Mouse (Mus musculus) heart, embryonic 13.5 days (tissue): ENCODE measurements at regions not wholly inside any gene's neighbourhood (a gene's known extent, or its start where the extent isn't known, plus 50 kb on each side); places are given as distances from the start of the nearest gene placed in this dataset.

Experiments
- ATAC-seq: fragments of 200-750 bp; cut with Nextera tagmentation; 2 replicates; pipeline ENCODE4 v1.8.0; 2017; ENCODE audit warnings: moderate TSS enrichment; ENCODE audit not compliant: insufficient number of reproducible peaks, low FRiP score, low TSS enrichment; ENCODE audit errors: extremely low read depth
- H3K27ac ChIP-seq: fragments of 300-500 bp; sonication (generic); replicated peaks from 2 replicates; pipeline ENCODE4 v1.5.1; 2015; ENCODE audit warnings: moderate library complexity, mild to moderate bottlenecking, inconsistent platforms
- H3K27me3 ChIP-seq: fragments of 300-500 bp; sonication (generic); replicated peaks from 2 replicates; pipeline ENCODE4 v1.6.1; 2015; ENCODE audit warnings: mild to moderate bottlenecking, inconsistent platforms
- H3K36me3 ChIP-seq: fragments of 300-500 bp; sonication (generic); 2 replicates; pipeline ENCODE4 v1.6.1; 2015; ENCODE audit warnings: mild to moderate bottlenecking, inconsistent platforms
- H3K4me1 ChIP-seq: fragments of 300-500 bp; sonication (generic); 2 replicates; pipeline ENCODE4 v1.6.1; 2015; ENCODE audit warnings: inconsistent platforms
- H3K4me2 ChIP-seq: fragments of 300-500 bp; sonication (generic); 2 replicates; pipeline ENCODE4 v1.6.1; 2015; ENCODE audit warnings: inconsistent platforms, mild to moderate bottlenecking, moderate library complexity
- H3K4me3 ChIP-seq: fragments of 300-500 bp; sonication (generic); 2 replicates; pipeline ENCODE4 v1.5.1; 2015; ENCODE audit warnings: moderate library complexity, mild to moderate bottlenecking, inconsistent platforms
- H3K9ac ChIP-seq: fragments of 300-500 bp; sonication (generic); 2 replicates; pipeline ENCODE4 v1.6.1; 2015; ENCODE audit warnings: inconsistent platforms, mild to moderate bottlenecking, moderate library complexity
- H3K9me3 ChIP-seq: fragments of 300-500 bp; sonication (generic); 2 replicates; pipeline ENCODE4 v1.6.1; 2016; ENCODE audit warnings: inconsistent platforms
- WGBS: fragments of 180-500 bp; shearing (Covaris S2); methylation state at CpG from one replicate; pipeline ENCODE4 v1.1.7; 2015; ENCODE audit warnings: mixed read lengths; 5-methylcytosine and 5-hydroxymethylcytosine counted together

DNA sequence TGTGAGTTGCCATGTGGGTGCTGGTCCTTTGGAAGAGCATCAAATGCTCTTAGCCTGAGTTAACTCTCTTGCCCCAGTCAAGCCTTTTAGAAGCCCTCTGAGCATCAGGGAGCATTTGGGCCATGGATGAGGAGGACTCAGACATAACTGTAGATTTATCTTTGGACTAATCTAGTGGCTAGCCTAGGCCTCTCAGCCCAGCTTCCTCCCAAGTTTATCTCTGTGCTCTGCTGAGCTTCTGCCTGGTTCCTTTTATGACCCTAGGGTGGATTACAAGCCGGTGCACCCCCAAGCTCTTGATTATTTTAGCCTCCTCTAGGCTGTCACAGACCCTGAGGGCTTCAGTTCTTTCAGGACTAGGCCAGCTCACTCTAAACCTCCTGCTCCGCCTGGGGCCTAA, 102.6 kb upstream of the Vps8 start:
- Histone ChIP-seq H3K4me2 (no peak overlapping the region), H3K27ac (no peak overlapping the region), H3K9me3 (no peaks in the 10 kb centered on the region), H3K4me3 (no peak overlapping the region), H3K27me3 (no peaks in the 10 kb centered on the region), H3K36me3 (no peaks in the 10 kb centered on the region), H3K9ac (no peak overlapping the region), H3K4me1 (peaks cover 77% of the 10 kb centered on the region)
- no peak for ATAC-seq
- WGBS, result 82% methylated on average over 2 of the region's 2 CpGs

- Histone ChIP-seq H3K4me1 (peaks cover 66% of the 10 kb centered on the region), H3K4me3 (no peak overlapping the region), H3K9ac (no peak overlapping the region), H3K27ac (no peak overlapping the region), H3K9me3 (no peaks in the 10 kb centered on the region), H3K4me2 (no peak overlapping the region), H3K36me3 (no peaks in the 10 kb centered on the region), H3K27me3 (no peaks in the 10 kb centered on the region)
- 49% methylated on average over 18 of the region's 18 CpGs for WGBS
- no peak for ATAC-seq
These were observed 101.5 kb upstream of the Vps8 start for GRCm38 (mm10) chr16:21321188-21322070.

- no peak for ATAC-seq
- H3K4me3 ChIP-seq, result no peak overlapping the region
- H3K4me1 ChIP-seq, result peaks cover 61% of the 10 kb centered on the region
- no peaks in the 10 kb centered on the region for H3K27me3 ChIP-seq
- H3K4me2 ChIP-seq, result no peak overlapping the region
- H3K27ac ChIP-seq, result no peak overlapping the region
- no peaks in the 10 kb centered on the region for H3K36me3 ChIP-seq
- 62% methylated on average over 10 of the region's 10 CpGs for WGBS
- no peaks in the 10 kb centered on the region for H3K9me3 ChIP-seq
- H3K9ac ChIP-seq, result no peak overlapping the region
These were observed 100.5 kb upstream of the Vps8 start for GRCm38 (mm10) chr16:21322437-21322836.

DNA sequence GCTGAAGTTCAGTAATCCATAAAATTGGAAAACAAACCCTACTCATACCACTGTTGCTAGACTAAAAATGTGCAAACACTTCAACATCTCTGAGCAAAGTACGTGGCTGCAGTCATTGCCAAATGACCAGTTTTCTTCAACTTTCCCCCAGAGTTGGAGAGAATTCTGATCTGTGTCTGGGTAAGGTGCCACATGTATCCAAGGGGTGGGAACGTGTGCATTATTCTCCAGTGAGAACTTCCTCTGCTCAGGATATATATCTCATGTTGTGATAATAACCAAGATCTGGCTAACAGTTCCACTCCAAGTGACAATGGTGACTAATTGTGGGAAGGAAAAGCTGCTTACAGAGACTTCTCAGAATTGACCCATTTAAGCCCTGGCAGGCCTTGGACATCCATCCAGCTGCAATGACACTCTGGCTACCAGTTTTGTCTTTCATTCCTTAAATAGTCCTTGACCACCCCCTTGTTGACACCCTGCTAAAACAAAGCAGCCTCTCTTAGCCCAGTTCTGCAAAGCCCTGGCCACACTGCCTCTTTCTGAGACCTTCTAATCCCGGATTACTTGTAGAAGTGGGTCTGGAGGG, 99.4 kb upstream of the Vps8 start:
- Histone ChIP-seq H3K9ac (no peak overlapping the region), H3K9me3 (no peaks in the 10 kb centered on the region), H3K4me3 (no peak overlapping the region), H3K27me3 (no peaks in the 10 kb centered on the region), H3K4me2 (no peak overlapping the region), H3K36me3 (no peaks in the 10 kb centered on the region), H3K27ac (no peak overlapping the region), H3K4me1 (peaks cover 50% of the 10 kb centered on the region)
- ATAC-seq, result no peak
- 71% methylated on average over 3 of the region's 3 CpGs for WGBS

DNA sequence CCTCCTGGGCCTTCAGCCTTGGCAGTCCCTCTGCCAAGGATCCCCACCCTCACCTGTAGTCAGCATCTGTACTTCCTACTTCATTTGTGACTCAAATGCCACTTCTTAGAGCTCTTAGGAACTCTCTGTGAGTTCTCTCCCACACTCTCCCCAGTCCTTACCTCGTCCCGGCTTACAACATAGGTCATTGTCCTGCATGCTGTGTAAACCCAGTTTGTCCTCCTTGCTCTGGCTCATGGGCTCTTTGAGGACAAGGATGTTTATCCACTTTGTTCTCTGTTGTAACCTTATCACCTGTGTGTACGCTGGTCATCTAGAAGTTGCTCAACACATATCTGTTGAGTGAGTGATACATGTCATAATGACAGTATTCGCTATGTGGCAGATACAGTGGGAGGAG, 94.9 kb upstream of the Vps8 start:
- Histone ChIP-seq H3K4me2 (no peak overlapping the region), H3K4me1 (peaks cover 31% of the 10 kb centered on the region), H3K4me3 (no peak overlapping the region), H3K27me3 (no peaks in the 10 kb centered on the region), H3K36me3 (0 out of 2 replicates have a peak, but pooled peaks cover 2% of the 10 kb centered on the region), H3K9ac (no peak overlapping the region), H3K27ac (no peak overlapping the region), H3K9me3 (no peaks in the 10 kb centered on the region)
- WGBS, result 77% methylated on average over 4 of the region's 4 CpGs
- ATAC-seq, result no peak

GRCm38 (mm10) chr16:21329199-21329598, 93.7 kb upstream of the Vps8 start:
- H3K4me3 ChIP-seq, result no peak overlapping the region
- no peak overlapping the region for H3K27ac ChIP-seq
- WGBS, result 92% methylated on average over 6 of the region's 6 CpGs
- H3K4me2 ChIP-seq, result no peak overlapping the region
- no peaks in the 10 kb centered on the region for H3K9me3 ChIP-seq
- ATAC-seq, result no peak
- no peaks in the 10 kb centered on the region for H3K27me3 ChIP-seq
- H3K36me3 ChIP-seq, result 0 out of 2 replicates have a peak, but pooled peaks cover 2% of the 10 kb centered on the region
- H3K9ac ChIP-seq, result no peak overlapping the region
- H3K4me1 ChIP-seq, result peaks cover 26% of the 10 kb centered on the region

GRCm38 (mm10) chr16:21331229-21331628, 91.7 kb upstream of the Vps8 start:
- no peaks in the 10 kb centered on the region for H3K27me3 ChIP-seq
- peak overlapping the region; percentile 79 for H3K4me2 ChIP-seq
- no peak for ATAC-seq
- 0 out of 2 replicates have a peak, but pooled peaks cover 2% of the 10 kb centered on the region for H3K36me3 ChIP-seq
- H3K9me3 ChIP-seq, result no peaks in the 10 kb centered on the region
- peaks cover 28% of the 10 kb centered on the region for H3K4me1 ChIP-seq
- no peak overlapping the region; the same call in 1 of the 2 replicates for H3K4me3 ChIP-seq
- WGBS, result 75% methylated on average over 5 of the region's 5 CpGs
- H3K9ac ChIP-seq, result no peak overlapping the region
- no peak overlapping the region for H3K27ac ChIP-seq

GRCm38 (mm10) chr16:21332411-21332810, 90.5 kb upstream of the Vps8 start:
- H3K4me1 ChIP-seq, result peaks cover 28% of the 10 kb centered on the region
- H3K9ac ChIP-seq, result peak overlapping the region; percentile 87
- peak overlapping the region; percentile 93 for H3K27ac ChIP-seq
- no peaks in the 10 kb centered on the region for H3K27me3 ChIP-seq
- H3K4me2 ChIP-seq, result peak overlapping the region; percentile 79
- WGBS, result 49% methylated on average over 7 of the region's 7 CpGs
- H3K36me3 ChIP-seq, result 0 out of 2 replicates have a peak, but pooled peaks cover 2% of the 10 kb centered on the region
- H3K9me3 ChIP-seq, result no peaks in the 10 kb centered on the region
- ATAC-seq, result no peak
- peak overlapping the region; percentile 72 for H3K4me3 ChIP-seq

- under 1% methylated on average over 14 of the region's 14 CpGs for WGBS
- ATAC-seq, result no peak
These were observed 90.1 kb upstream of the Vps8 start for GRCm38 (mm10) chr16:21332862-21333222.

DNA sequence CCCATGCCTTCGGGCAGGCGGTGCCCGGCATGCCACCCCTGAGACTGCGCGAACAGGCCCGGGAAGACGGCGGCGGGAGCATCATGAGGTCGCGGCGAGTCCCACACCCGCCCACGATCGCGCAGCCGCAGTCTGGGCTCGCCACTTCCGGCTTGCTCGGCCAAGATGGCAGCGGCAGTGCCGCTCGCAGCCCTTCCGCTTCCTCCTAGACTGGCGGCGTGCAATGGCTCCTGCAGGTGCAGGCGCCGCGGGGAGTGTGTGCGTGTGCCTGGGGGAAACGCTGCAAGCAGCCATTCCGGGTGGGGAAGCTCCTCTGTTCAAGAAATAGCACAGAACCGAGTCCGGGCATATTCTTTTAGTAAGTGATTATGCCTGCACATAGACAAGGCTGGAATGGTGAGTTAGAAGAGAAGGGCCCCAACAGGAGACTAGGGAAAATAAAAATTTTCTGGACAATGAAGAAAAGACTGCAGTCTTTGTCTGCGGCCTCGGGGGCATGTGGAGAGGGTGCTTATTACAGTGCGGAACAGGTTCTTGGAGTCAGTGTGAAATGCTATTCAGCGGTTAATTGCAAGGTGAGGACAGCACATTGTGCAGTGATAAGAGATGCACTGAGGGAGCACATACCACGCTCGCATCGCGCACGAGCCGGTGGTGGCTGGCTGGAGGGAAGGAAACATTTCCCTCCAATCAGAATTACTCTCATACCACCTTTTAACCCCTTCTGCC, 89.5 kb upstream of the Vps8 start:
- Histone ChIP-seq H3K27me3 (no peaks in the 10 kb centered on the region), H3K4me1 (peaks cover 35% of the 10 kb centered on the region), H3K9ac (peak overlapping the region; percentile 87), H3K36me3 (0 out of 2 replicates have a peak, but pooled peaks cover 2% of the 10 kb centered on the region), H3K27ac (peak overlapping the region; percentile 93), H3K4me3 (peak overlapping the region; percentile 72), H3K4me2 (peak overlapping the region; percentile 79), H3K9me3 (no peaks in the 10 kb centered on the region)
- 1% methylated on average over 44 of the region's 44 CpGs for WGBS
- ATAC-seq, result peak; percentile 82

More at GRCm38 (mm10) chr16:21332862-21333222, 90.1 kb upstream of the Vps8 start:
- Histone ChIP-seq H3K36me3 (0 out of 2 replicates have a peak, but pooled peaks cover 2% of the 10 kb centered on the region), H3K4me3 (peak overlapping the region; percentile 72), H3K27ac (peak overlapping the region; percentile 93), H3K9ac (peak overlapping the region; percentile 87), H3K9me3 (no peaks in the 10 kb centered on the region), H3K27me3 (no peaks in the 10 kb centered on the region), H3K4me2 (peak overlapping the region; percentile 79), H3K4me1 (peaks cover 30% of the 10 kb centered on the region)

- 52% methylated on average over 6 of the region's 6 CpGs for WGBS
- no peaks in the 10 kb centered on the region for H3K36me3 ChIP-seq
- ATAC-seq, result peak; percentile 49; the same call in 1 of the 2 replicates
These were observed 83.9 kb upstream of the Vps8 start for GRCm38 (mm10) chr16:21339061-21339459.

More at GRCm38 (mm10) chr16:21339061-21339459, 83.9 kb upstream of the Vps8 start:
- Histone ChIP-seq H3K27me3 (no peaks in the 10 kb centered on the region), H3K9ac (peak overlapping the region; percentile 72), H3K27ac (peak overlapping the region; percentile 86), H3K4me1 (peaks cover 32% of the 10 kb centered on the region), H3K9me3 (no peaks in the 10 kb centered on the region), H3K4me2 (peak overlapping the region; percentile 40), H3K4me3 (no peak overlapping the region)
